In genomic region chr11:6526526-6527255, GRCm38 (mm10) we compare ENCODE assay signal across 8 mouse cellular contexts. TPM values are rescaled to one million over a fixed set of nuclear protein-coding genes. Genes with fewer than 3 reads are reported as not detected.
DNase-seq lines count a peak whose midpoint lies in the region; ATAC-seq and TF ChIP-seq lines count a peak whose summit lies in the region.
"Not testable (repeated sequence)": the region's sequence is repeated elsewhere in the genome, so short reads cannot be mapped to it uniquely, and the experiment has no call there.

No protein-coding gene starts in this region.

- H3K4me2 ChIP-seq in forebrain, embryonic 13.5 days, result peak overlapping the region; percentile 91
- H3K4me2 ChIP-seq in heart, embryonic 16.5 days (ENCODE audit: low read depth, low read length), result peak overlapping the region; percentile 85
- peak overlapping the region; percentile 84 for H3K4me2 ChIP-seq in intestine, postnatal 0 days (replicated peaks; ENCODE audit: low read depth)
- H3K4me2 ChIP-seq in liver, embryonic 12.5 days, result peak overlapping the region; percentile 87
- H3K4me2 ChIP-seq in midbrain, embryonic 11.5 days, result peak overlapping the region; percentile 85

- H3K4me1 ChIP-seq in bone marrow macrophage, adult 2 months (ENCODE audit: control insufficient read depth, insufficient read depth, low read length), result peaks cover 29% of the 10 kb centered on the region
- peaks cover 34% of the 10 kb centered on the region for H3K4me1 ChIP-seq in forebrain, embryonic 13.5 days
- H3K4me1 ChIP-seq in heart, embryonic 16.5 days (ENCODE audit: control insufficient read depth, insufficient read depth, low read length), result peaks cover 11% of the 10 kb centered on the region
- H3K4me1 ChIP-seq in intestine, postnatal 0 days (replicated peaks; ENCODE audit: control insufficient read depth, insufficient read depth, low read length), result not testable (repeated sequence)
- H3K4me1 ChIP-seq in liver, embryonic 12.5 days, result peaks cover 36% of the 10 kb centered on the region
- H3K4me1 ChIP-seq in midbrain, embryonic 11.5 days (ENCODE audit: control insufficient read depth, insufficient read depth, low read length), result peaks cover 13% of the 10 kb centered on the region

- 74% methylated on average over 13 of the region's 16 CpGs for WGBS in forebrain, embryonic 13.5 days
- 52% methylated on average over 8 of the region's 16 CpGs for WGBS in heart, embryonic 16.5 days
- WGBS in intestine, postnatal 0 days, result 40% methylated on average over 12 of the region's 16 CpGs
- 22% methylated on average over 13 of the region's 16 CpGs for WGBS in liver, embryonic 12.5 days (ENCODE audit: insufficient replicate concordance)
- 77% methylated on average over 12 of the region's 16 CpGs for WGBS in midbrain, embryonic 11.5 days

- peak; percentile 5 for ATAC-seq in CD4-positive, CD25-positive, alpha-beta regulatory T cell, adult 4 months
- ATAC-seq in forebrain, embryonic 13.5 days; heart, embryonic 16.5 days (replicated peaks; ENCODE audit: extremely low read depth, insufficient read depth, low FRiP score); intestine, postnatal 0 days; liver, embryonic 12.5 days; midbrain, embryonic 11.5 days (ENCODE audit: low FRiP score): not testable (repeated sequence)

- not testable (repeated sequence) for H3K27me3 ChIP-seq in forebrain, embryonic 13.5 days; heart, embryonic 16.5 days (ENCODE audit: control insufficient read depth, insufficient read depth, low read length); intestine, postnatal 0 days (replicated peaks; ENCODE audit: control insufficient read depth, insufficient read depth, low read length); liver, embryonic 12.5 days (replicated peaks); midbrain, embryonic 11.5 days (ENCODE audit: control insufficient read depth, insufficient read depth, low read length); splenic B cell, adult 2 months (ENCODE audit: control insufficient read depth, insufficient read depth, low read length, poor library complexity, severe bottlenecking)

- H3K4me3 ChIP-seq in bone marrow macrophage, adult 2 months (ENCODE audit: insufficient read depth, low read length), result peak overlapping the region; percentile 72
- peak overlapping the region; percentile 63 for H3K4me3 ChIP-seq in forebrain, embryonic 13.5 days
- peak overlapping the region; percentile 69 for H3K4me3 ChIP-seq in heart, embryonic 16.5 days (ENCODE audit: low read length)
- H3K4me3 ChIP-seq in intestine, postnatal 0 days (ENCODE audit: low read depth, low read length), result peak overlapping the region; percentile 60
- peak overlapping the region; percentile 72 for H3K4me3 ChIP-seq in liver, embryonic 12.5 days
- H3K4me3 ChIP-seq in midbrain, embryonic 11.5 days (ENCODE audit: low read depth, low read length), result peak overlapping the region; percentile 64; the same call in 1 of the 2 replicates

- peak overlapping the region; percentile 79; the same call in 1 of the 2 replicates for H3K9ac ChIP-seq in forebrain, embryonic 13.5 days
- H3K9ac ChIP-seq in heart, embryonic 16.5 days (ENCODE audit: low read length), result peak overlapping the region; percentile 87
- H3K9ac ChIP-seq in intestine, postnatal 0 days (ENCODE audit: low read depth, low read length), result peak overlapping the region; percentile 57; the same call in 1 of the 2 replicates
- H3K9ac ChIP-seq in liver, embryonic 12.5 days, result peak overlapping the region; percentile 86
- peak overlapping the region; percentile 83; the same call in 1 of the 2 replicates for H3K9ac ChIP-seq in midbrain, embryonic 11.5 days (ENCODE audit: low read length)

- not testable (repeated sequence) for TF ChIP-seq CTCF in bone marrow macrophage, adult 2 months (IDR thresholded peaks at IDR 0.05; ENCODE audit: low read depth, low read length)
- peak; percentile 45 for TF ChIP-seq CTCF in intestine, postnatal 0 days (IDR thresholded peaks at IDR 0.05; ENCODE audit: low read depth)

- peak overlapping the region; percentile 92 for H3K27ac ChIP-seq in bone marrow macrophage, adult 2 months (ENCODE audit: insufficient read depth, low read depth, low read length)
- not testable (repeated sequence) for H3K27ac ChIP-seq in forebrain, embryonic 13.5 days; midbrain, embryonic 11.5 days (ENCODE audit: low read depth, low read length)
- peak overlapping the region; percentile 32; the same call in 1 of the 2 replicates for H3K27ac ChIP-seq in heart, embryonic 16.5 days (ENCODE audit: low read length)
- 0 out of 2 replicates have a peak overlapping the region, but pooled peaks have one; percentile 41 for H3K27ac ChIP-seq in intestine, postnatal 0 days (ENCODE audit: low read depth, low read length)
- peak overlapping the region; percentile 86 for H3K27ac ChIP-seq in liver, embryonic 12.5 days

- not testable (repeated sequence) for H3K9me3 ChIP-seq in forebrain, embryonic 13.5 days (replicated peaks); heart, embryonic 16.5 days (replicated peaks; ENCODE audit: control insufficient read depth, low read length); intestine, postnatal 0 days (ENCODE audit: control insufficient read depth); liver, embryonic 12.5 days (replicated peaks); midbrain, embryonic 11.5 days (ENCODE audit: control insufficient read depth, low read length)

- H3K36me3 ChIP-seq in forebrain, embryonic 13.5 days (ENCODE audit: poor library complexity, severe bottlenecking), result peaks cover 32% of the 10 kb centered on the region
- peaks cover 22% of the 10 kb centered on the region for H3K36me3 ChIP-seq in heart, embryonic 16.5 days (ENCODE audit: control insufficient read depth, insufficient read depth)
- peaks cover 26% of the 10 kb centered on the region for H3K36me3 ChIP-seq in intestine, postnatal 0 days (ENCODE audit: control insufficient read depth, insufficient read depth)
- peaks cover 40% of the 10 kb centered on the region for H3K36me3 ChIP-seq in liver, embryonic 12.5 days
- H3K36me3 ChIP-seq in midbrain, embryonic 11.5 days (ENCODE audit: control insufficient read depth, insufficient read depth, low read length), result peaks cover 16% of the 10 kb centered on the region
- H3K36me3 ChIP-seq in splenic B cell, adult 2 months (ENCODE audit: control insufficient read depth, insufficient read depth, low read length, poor library complexity, severe bottlenecking), result not testable (repeated sequence)

- not testable (repeated sequence) for DNase-seq in midbrain, embryonic 11.5 days (ENCODE audit: low spot score, missing footprints)
- DNase-seq in splenic B cell, adult 2 months (ENCODE audit: low read depth, low spot score), result peak; percentile 33

- TF ChIP-seq POLR2A in bone marrow macrophage, adult 2 months (IDR thresholded peaks at IDR 0.05; ENCODE audit: borderline replicate concordance, low read depth, low read length), result not testable (repeated sequence)

RNA-seq across cellular contexts. Expression of gene Myo1g, which starts 5.9 kb away (rescaled TPM):
- 100 to 1,000 TPM; 132 to 240 TPM for polyA plus RNA-seq in CD4-positive, CD25-positive, alpha-beta regulatory T cell, adult 4 months (2017; shearing (Covaris generic))
- 96.5 and 106 TPM in 2 replicates for polyA plus RNA-seq in bone marrow macrophage, adult 2 months (2012; ENCODE audit: insufficient read depth, insufficient read length, missing spikeins)
- 0.17 and 0.21 TPM in 2 replicates for polyA plus RNA-seq in forebrain, embryonic 13.5 days (2015; fragmentation: Nextera tagmentation; extraction: Ambion mirVana)
- polyA plus RNA-seq in heart, embryonic 16.5 days (2015; fragmentation: Nextera tagmentation; extraction: Ambion mirVana), result 3.4 and 6.8 TPM in 2 replicates
- 0.87 and 0.95 TPM in 2 replicates for polyA plus RNA-seq in intestine, postnatal 0 days (2015; fragmentation: Nextera tagmentation; extraction: Ambion mirVana)
- 5.8 and 6.2 TPM in 2 replicates for polyA plus RNA-seq in liver, embryonic 12.5 days (2016; fragmentation: Nextera tagmentation; extraction: Ambion mirVana)
- polyA plus RNA-seq in midbrain, embryonic 11.5 days (2014; fragmentation: Nextera tagmentation; extraction: Ambion mirVana), result 0.46 and 0.92 TPM in 2 replicates

RNA-seq across cellular contexts. Expression of gene Ccm2, which starts 20.0 kb away (rescaled TPM):
- polyA plus RNA-seq in CD4-positive, CD25-positive, alpha-beta regulatory T cell, adult 4 months (2017; shearing (Covaris generic)), result 100 to 1,000 TPM; 203 to 260 TPM
- 70.8 and 88.9 TPM in 2 replicates for polyA plus RNA-seq in bone marrow macrophage, adult 2 months (2012; ENCODE audit: insufficient read depth, insufficient read length, missing spikeins)
- polyA plus RNA-seq in forebrain, embryonic 13.5 days (2015; fragmentation: Nextera tagmentation; extraction: Ambion mirVana), result 82.2 and 90.5 TPM in 2 replicates
- polyA plus RNA-seq in heart, embryonic 16.5 days (2015; fragmentation: Nextera tagmentation; extraction: Ambion mirVana), result 58.7 TPM in 2 replicates
- 37.2 and 39.6 TPM in 2 replicates for polyA plus RNA-seq in intestine, postnatal 0 days (2015; fragmentation: Nextera tagmentation; extraction: Ambion mirVana)
- 57.9 and 60.0 TPM in 2 replicates for polyA plus RNA-seq in liver, embryonic 12.5 days (2016; fragmentation: Nextera tagmentation; extraction: Ambion mirVana)
- 72.8 and 81.6 TPM in 2 replicates for polyA plus RNA-seq in midbrain, embryonic 11.5 days (2014; fragmentation: Nextera tagmentation; extraction: Ambion mirVana)

RNA-seq across cellular contexts. Expression of gene Purb, which starts 51.0 kb away (rescaled TPM):
- 10 to 100 TPM; 22.2 to 22.3 TPM for polyA plus RNA-seq in CD4-positive, CD25-positive, alpha-beta regulatory T cell, adult 4 months (2017; shearing (Covaris generic))
- 37.3 and 37.7 TPM in 2 replicates for polyA plus RNA-seq in bone marrow macrophage, adult 2 months (2012; ENCODE audit: insufficient read depth, insufficient read length, missing spikeins)
- 13.9 and 14.8 TPM in 2 replicates for polyA plus RNA-seq in forebrain, embryonic 13.5 days (2015; fragmentation: Nextera tagmentation; extraction: Ambion mirVana)
- polyA plus RNA-seq in heart, embryonic 16.5 days (2015; fragmentation: Nextera tagmentation; extraction: Ambion mirVana), result 22.1 and 24.2 TPM in 2 replicates
- 21.6 and 25.1 TPM in 2 replicates for polyA plus RNA-seq in intestine, postnatal 0 days (2015; fragmentation: Nextera tagmentation; extraction: Ambion mirVana)
- 11.2 and 11.6 TPM in 2 replicates for polyA plus RNA-seq in liver, embryonic 12.5 days (2016; fragmentation: Nextera tagmentation; extraction: Ambion mirVana)
- 12.8 and 13.7 TPM in 2 replicates for polyA plus RNA-seq in midbrain, embryonic 11.5 days (2014; fragmentation: Nextera tagmentation; extraction: Ambion mirVana)

Comparison
In these comparisons a context has a peak if more than half of its experiments do, and no peak if none do; other contexts are left out.
1. RNA of gene Myo1g, which starts 5.9 kb away (polyA plus RNA-seq): 132 to 240 TPM in CD4-positive, CD25-positive, alpha-beta regulatory T cell, adult 4 months and 96.5 to 106 TPM in bone marrow macrophage, adult 2 months; 3.4 to 6.8 TPM in heart, embryonic 16.5 days, 5.8 to 6.2 TPM in liver, embryonic 12.5 days, 0.46 to 0.92 TPM in midbrain, embryonic 11.5 days, 0.87 to 0.95 TPM in intestine, postnatal 0 days and 0.17 to 0.21 TPM in forebrain, embryonic 13.5 days; every median in the first group is over 10 times any median in the second.
2. Peak in every context shown above with its lines, with median percentiles within 50 percentile points of each other: H3K4me3 ChIP-seq, H3K4me2 ChIP-seq and H3K9ac ChIP-seq.